Mouse (Mus musculus) megakaryocyte, embryonic 14.5 days (primary cell): ENCODE results near the gene Foxj1.

ENCODE experiments used
- FLI1 ChIP-seq: IDR thresholded peaks from 2 replicates; pipeline ENCODE4 v1.6.1; 2012; ENCODE audit warnings: low read length, inconsistent platforms, mixed read lengths
- GATA1 ChIP-seq: IDR thresholded peaks from 3 replicates; pipeline ENCODE4 v1.6.1; 2012; ENCODE audit warnings: mixed read lengths, low read length, inconsistent platforms, borderline replicate concordance

- TF ChIP-seq GATA1, result no peak
- TF ChIP-seq FLI1, result no peak
Measured at GRCm38 (mm10) chr11:116293538-116294137, 41.6 kb downstream of the Foxj1 start.
